18 mouse cellular contexts compared by ENCODE assay signal in the genomic region with DNA sequence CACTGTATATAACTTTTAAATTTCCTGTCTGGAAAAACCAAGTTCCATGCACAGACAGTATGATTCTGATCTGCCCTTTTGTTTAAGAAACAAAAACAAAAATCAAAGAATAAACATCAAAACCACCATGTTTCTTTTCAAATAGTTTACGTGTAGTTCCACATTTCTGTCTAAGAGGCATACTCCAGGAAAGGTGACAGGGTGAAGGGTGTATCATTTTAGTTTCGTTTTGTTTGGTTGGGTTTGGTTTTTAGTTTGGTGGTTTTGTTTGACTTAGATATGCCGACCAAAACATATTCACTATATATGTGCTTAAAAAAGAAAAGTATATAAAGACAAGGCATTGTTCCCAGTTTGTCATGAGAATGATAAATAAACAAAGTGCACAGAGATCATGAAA.
"Had no signal": no experiment of that assay in that cellular context is flagged by ENCODE, and none has a peak within 500 bp of the region (broad histone marks: within the 10 kb centered on the region; RNA-seq: fewer than 3 reads in every experiment).

No protein-coding gene starts in this region.

- H3K9me3 ChIP-seq: liver, embryonic 13.5 days; neural tube, embryonic 12.5 days; neural tube, embryonic 15.5 days; stomach, embryonic 15.5 days had no signal

- H3K36me3 ChIP-seq: liver, embryonic 13.5 days; neural tube, embryonic 12.5 days; neural tube, embryonic 15.5 days; stomach, embryonic 15.5 days had no signal

- H3K9ac ChIP-seq: liver, embryonic 13.5 days; neural tube, embryonic 12.5 days; neural tube, embryonic 15.5 days; stomach, embryonic 15.5 days had no signal

- H3K27ac ChIP-seq: kidney, postnatal 0 days; layer of hippocampus, adult 2 months; liver, embryonic 13.5 days; neural tube, embryonic 12.5 days; neural tube, embryonic 15.5 days; stomach, embryonic 15.5 days had no signal

- H3K27me3 ChIP-seq: liver, embryonic 13.5 days; neural tube, embryonic 12.5 days; neural tube, embryonic 15.5 days; stomach, embryonic 15.5 days had no signal

- H3K4me2 ChIP-seq: liver, embryonic 13.5 days; midbrain, embryonic 11.5 days; neural tube, embryonic 12.5 days; neural tube, embryonic 15.5 days; stomach, embryonic 15.5 days had no signal

- H3K4me3 ChIP-seq: layer of hippocampus, adult 2 months; liver, embryonic 13.5 days; neural tube, embryonic 12.5 days; neural tube, embryonic 15.5 days; stomach, embryonic 15.5 days had no signal

- H3K4me1 ChIP-seq: liver, embryonic 13.5 days; neural tube, embryonic 12.5 days; neural tube, embryonic 15.5 days; stomach, embryonic 15.5 days had no signal

- DNase-seq: kidney, postnatal 25 days; layer of hippocampus, adult 9-11 months; liver, embryonic 13.5 days; lung, adult 2 months; lung, postnatal 14 days; lung, postnatal 4 days; midbrain, embryonic 14.5 days; retina, postnatal 1 day; right cerebral cortex, postnatal 25 days; spleen, adult 18-20 months; thymus, adult 18-20 months; thymus, postnatal 36 days had no signal
